Mouse (Mus musculus) forebrain, embryonic 14.5 days (tissue): ENCODE data around the gene Atxn7l3. TPM values are rescaled to one million over a fixed set of nuclear protein-coding genes. Genes with fewer than 3 reads are reported as not detected.

Experiments used
- ATAC-seq: fragments of 200-750 bp; cut with Nextera tagmentation; 2 replicates; pipeline ENCODE4 v1.8.0; 2017; ENCODE audit warnings: mild to moderate bottlenecking, moderate library complexity
- DNase-seq: peaks from one replicate; pipeline ENCODE4 v3.0.0-alpha.2; 2015; ENCODE audit warnings: low spot score
- H3K27ac ChIP-seq: fragments of 300-500 bp; sonication (generic); 2 replicates; pipeline ENCODE4 v1.5.1; 2014; ENCODE audit warnings: low read depth, mild to moderate bottlenecking, control low read depth, low read length, moderate library complexity
- H3K27me3 ChIP-seq: fragments of 300-500 bp; sonication (generic); replicated peaks from 2 replicates; pipeline ENCODE4 v1.6.1; 2014; ENCODE audit warnings: low read length, control low read depth, mixed read lengths; ENCODE audit not compliant: control insufficient read depth, insufficient read depth
- H3K36me3 ChIP-seq: fragments of 300-500 bp; sonication (generic); 2 replicates; pipeline ENCODE4 v1.6.1; 2014; ENCODE audit warnings: low read length, control low read depth; ENCODE audit not compliant: control insufficient read depth, insufficient read depth
- H3K4me1 ChIP-seq: fragments of 300-500 bp; sonication (generic); 2 replicates; pipeline ENCODE4 v1.6.1; 2014; ENCODE audit warnings: antibody characterized with exemption, low read length, control low read depth; ENCODE audit not compliant: control insufficient read depth, insufficient read depth
- H3K4me2 ChIP-seq: fragments of 300-500 bp; sonication (generic); 2 replicates; pipeline ENCODE4 v1.6.1; 2014; ENCODE audit warnings: mild to moderate bottlenecking, control low read depth, low read length
- H3K4me3 ChIP-seq: fragments of 300-500 bp; sonication (generic); 2 replicates; pipeline ENCODE4 v1.5.1; 2014; ENCODE audit warnings: low read depth, low read length, control low read depth
- H3K9ac ChIP-seq: fragments of 300-500 bp; sonication (generic); 2 replicates; pipeline ENCODE4 v1.6.1; 2014; ENCODE audit warnings: mild to moderate bottlenecking, low read length, control low read depth, moderate library complexity
- H3K9me3 ChIP-seq: fragments of 300-500 bp; sonication (generic); replicated peaks from 2 replicates; pipeline ENCODE4 v1.6.1; 2016; ENCODE audit warnings: low read length, control low read depth, mixed read lengths; ENCODE audit not compliant: control insufficient read depth
- WGBS: fragments of 180-500 bp; shearing (Covaris S2); extraction: QIAGEN DNeasy Blood & Tissue Kit; methylation state at CpG from one replicate; pipeline ENCODE4 v1.1.7; 2014; 5-methylcytosine and 5-hydroxymethylcytosine counted together
- polyA plus RNA-seq: library from polyadenylated mRNA; unstranded; fragments of >200 nt; fragmentation: Nextera tagmentation; extraction: Ambion mirVana; gene quantifications from 2 replicates; pipeline ENCODE4 v1.2.1, GENCODE M21; 2014

Atxn7l3 gene
- polyA plus RNA-seq, 1 experiment from 2014 or later: 25.2 TPM

DNA sequence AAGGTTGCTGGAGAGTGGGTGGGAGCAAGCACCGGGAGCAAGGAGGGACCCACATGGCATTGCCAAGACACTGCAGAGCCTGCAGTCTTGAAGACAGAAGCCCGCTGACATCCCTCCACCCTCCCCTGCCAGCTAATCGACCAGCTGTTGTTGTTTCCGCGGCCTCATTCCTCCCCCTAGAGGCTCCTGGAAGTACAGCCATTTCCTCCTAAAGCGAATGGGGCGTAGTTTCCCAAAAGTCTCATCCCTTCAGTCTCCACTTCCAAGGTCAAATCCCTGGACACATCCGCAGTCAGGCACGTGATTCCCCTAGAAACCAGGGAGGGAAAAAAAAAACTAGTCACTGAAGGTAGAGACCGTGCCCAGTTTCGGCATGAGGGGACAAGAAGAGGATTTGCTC is 29.0 kb downstream of the Atxn7l3 start:
- no peaks in the 10 kb centered on the region for H3K27me3 ChIP-seq
- H3K4me1 ChIP-seq: 0 out of 2 replicates have a peak, but pooled peaks cover 4% of the 10 kb centered on the region
- DNase-seq (peak; percentile 90), ATAC-seq (peak; percentile 81; the same call in 1 of the 2 replicates)
- H3K27ac ChIP-seq: 0 out of 2 replicates have a peak overlapping the region, but pooled peaks have one; percentile 33
- no peak overlapping the region for H3K4me3 ChIP-seq
- H3K4me2 ChIP-seq: no peak overlapping the region
- H3K36me3 ChIP-seq: peaks cover 2% of the 10 kb centered on the region
- no peak overlapping the region for H3K9ac ChIP-seq
- no peaks in the 10 kb centered on the region for H3K9me3 ChIP-seq
- 11% methylated on average over 11 of the region's 11 CpGs for WGBS

DNA sequence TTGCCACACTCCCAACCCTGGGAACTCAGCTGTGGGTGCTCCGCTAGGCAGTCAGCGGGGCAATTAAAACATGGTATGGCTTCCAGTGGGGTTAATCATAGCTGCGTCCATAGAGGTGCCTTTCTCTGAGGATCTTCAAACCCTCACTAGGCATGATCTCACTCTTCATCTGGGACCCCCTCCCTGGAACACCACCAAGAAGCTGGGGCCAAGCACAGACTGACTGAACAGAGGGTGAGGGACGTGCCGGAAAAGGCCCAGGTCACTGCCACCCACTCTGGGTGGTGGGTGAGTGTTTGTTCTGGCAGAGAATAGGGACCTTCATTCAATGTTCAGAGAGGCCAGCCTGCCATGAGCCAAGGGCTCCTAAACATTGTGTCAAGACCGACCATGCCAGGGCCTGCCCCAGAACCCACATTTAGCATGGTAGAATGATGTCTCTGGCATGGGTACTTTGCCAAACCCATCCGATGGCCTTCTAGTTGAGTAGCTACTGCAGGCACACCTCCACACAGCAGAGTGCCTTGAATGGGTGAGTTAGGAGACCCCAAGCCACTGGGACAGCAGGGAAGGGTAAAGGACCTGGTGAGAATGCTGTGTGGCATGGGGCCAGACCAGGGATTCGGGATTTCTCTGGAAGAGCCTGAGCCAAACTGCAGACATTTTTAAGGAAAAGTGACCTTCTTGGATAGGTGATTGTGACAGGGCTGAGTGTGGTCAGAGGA is 29.6 kb downstream of the Atxn7l3 start:
- no peaks in the 10 kb centered on the region for H3K27me3 ChIP-seq
- peaks cover 9% of the 10 kb centered on the region for H3K36me3 ChIP-seq
- no peak for DNase-seq
- 81% methylated on average over 8 of the region's 8 CpGs for WGBS
- no peak overlapping the region for H3K9ac ChIP-seq
- ATAC-seq: peak; percentile 29; the same call in 1 of the 2 replicates
- H3K27ac ChIP-seq: 0 out of 2 replicates have a peak overlapping the region, but pooled peaks have one; percentile 33
- H3K9me3 ChIP-seq: no peaks in the 10 kb centered on the region
- H3K4me1 ChIP-seq: 0 out of 2 replicates have a peak, but pooled peaks cover 4% of the 10 kb centered on the region
- no peak overlapping the region for H3K4me2 ChIP-seq
- no peak overlapping the region for H3K4me3 ChIP-seq

DNA sequence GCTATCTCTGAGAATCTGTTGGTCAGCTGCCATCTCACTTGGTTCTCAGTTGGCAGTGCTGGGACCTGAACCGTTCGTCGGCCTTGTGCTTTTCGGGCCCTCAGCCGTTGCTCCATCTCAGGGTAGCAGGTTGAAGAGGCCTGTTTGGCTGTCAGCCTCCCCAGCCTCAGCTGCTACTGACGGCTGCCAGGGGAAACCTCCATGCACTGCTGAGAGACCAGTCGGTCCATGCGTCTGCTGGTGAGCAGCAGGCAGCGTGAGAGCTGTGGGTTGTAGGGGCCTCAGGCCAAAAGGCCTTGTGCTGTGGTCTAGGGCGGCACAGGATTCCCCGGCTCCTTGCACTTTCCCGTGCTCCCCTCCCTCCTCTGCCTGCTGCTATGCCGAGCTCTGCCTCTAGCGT is 30.6 kb downstream of the Atxn7l3 start:
- H3K9me3 ChIP-seq: no peaks in the 10 kb centered on the region
- no peak for ATAC-seq
- H3K4me1 ChIP-seq: 0 out of 2 replicates have a peak, but pooled peaks cover 4% of the 10 kb centered on the region
- no peak overlapping the region for H3K4me2 ChIP-seq
- H3K9ac ChIP-seq: no peak overlapping the region
- no peak overlapping the region for H3K4me3 ChIP-seq
- H3K36me3 ChIP-seq: peaks cover 11% of the 10 kb centered on the region
- no peak for DNase-seq
- no peaks in the 10 kb centered on the region for H3K27me3 ChIP-seq
- no peak overlapping the region for H3K27ac ChIP-seq
- whole genome bisulfite sequencing: 62% methylated on average over 14 of the region's 14 CpGs

DNA sequence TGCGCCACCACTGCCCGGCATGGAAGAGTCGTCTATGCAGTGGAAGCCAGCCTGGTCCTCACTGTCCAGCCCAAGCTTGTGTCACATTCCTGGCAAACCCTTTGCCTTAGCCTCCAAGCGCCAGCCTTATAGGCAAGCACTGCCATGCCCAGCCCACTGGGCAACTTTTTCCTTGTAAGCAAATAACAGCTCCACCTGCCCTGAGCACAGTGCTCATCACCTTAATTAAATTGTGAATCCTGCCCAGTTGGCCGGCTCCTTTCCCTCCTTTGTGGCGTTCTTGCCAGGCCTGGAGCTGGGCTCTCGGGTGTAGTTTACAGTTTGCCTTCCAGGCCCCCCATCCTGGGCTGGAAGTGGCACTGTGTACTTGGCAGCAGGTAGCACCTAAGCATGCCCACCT is 33.2 kb downstream of the Atxn7l3 start:
- WGBS: 90% methylated on average over 7 of the region's 7 CpGs
- Histone ChIP-seq H3K4me2 (no peak overlapping the region), H3K9ac (no peak overlapping the region), H3K4me1 (0 out of 2 replicates have a peak, but pooled peaks cover 4% of the 10 kb centered on the region), H3K9me3 (no peaks in the 10 kb centered on the region), H3K36me3 (peaks cover 18% of the 10 kb centered on the region), H3K4me3 (no peak overlapping the region), H3K27me3 (no peaks in the 10 kb centered on the region), H3K27ac (no peak overlapping the region)
- DNase-seq: no peak
- no peak for ATAC-seq

DNA sequence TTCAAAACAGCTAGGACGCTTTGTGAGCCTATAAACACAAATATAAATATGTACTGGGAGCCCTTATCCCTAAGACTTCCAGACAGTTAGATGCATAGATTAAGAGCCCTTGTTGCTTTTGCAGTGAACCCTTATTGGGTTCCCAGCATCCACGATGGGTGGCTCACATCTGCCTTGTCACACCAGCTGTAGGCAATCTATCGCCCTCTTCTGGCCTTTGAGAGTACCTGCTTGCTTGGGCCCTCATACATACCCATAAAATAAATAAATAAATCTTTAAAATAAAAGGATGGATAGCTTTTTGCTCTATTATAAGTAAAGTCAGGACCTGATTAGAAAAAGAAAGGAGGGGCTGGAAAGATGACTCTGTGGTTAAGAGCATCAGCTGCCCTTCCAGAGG is 37.9 kb downstream of the Atxn7l3 start:
- DNase-seq (no peak), ATAC-seq (no peak)
- no peak overlapping the region for H3K4me3 ChIP-seq
- H3K36me3 ChIP-seq: peaks cover 22% of the 10 kb centered on the region
- H3K9me3 ChIP-seq: no peaks in the 10 kb centered on the region
- no peaks in the 10 kb centered on the region for H3K4me1 ChIP-seq
- no peaks in the 10 kb centered on the region for H3K27me3 ChIP-seq
- H3K4me2 ChIP-seq: no peak overlapping the region
- no peak overlapping the region for H3K9ac ChIP-seq
- 89% methylated on average over 3 of the region's 3 CpGs for WGBS
- no peak overlapping the region for H3K27ac ChIP-seq

DNA sequence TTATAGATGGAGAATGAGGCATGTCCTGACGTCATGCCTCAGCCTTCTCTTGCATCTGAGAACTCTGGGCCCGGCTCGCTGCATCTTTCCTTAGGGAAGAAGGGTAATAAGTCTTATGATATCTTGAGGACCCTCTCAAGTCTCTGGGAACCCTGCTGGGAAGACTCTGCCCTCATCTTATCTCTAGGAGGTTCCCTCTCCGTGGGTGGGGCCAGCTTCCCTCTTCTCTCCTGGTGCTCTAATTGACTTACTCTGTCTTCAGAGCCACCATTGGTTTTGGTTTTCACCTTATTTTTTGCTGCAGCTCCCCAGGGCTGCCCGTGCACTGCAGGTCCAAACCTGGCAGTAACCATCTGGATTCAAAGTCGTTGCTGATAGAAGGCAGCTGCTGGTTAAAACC is 38.3 kb downstream of the Atxn7l3 start:
- DNase-seq (no peak), ATAC-seq (no peak)
- Histone ChIP-seq H3K9me3 (no peaks in the 10 kb centered on the region), H3K27ac (0 out of 2 replicates have a peak overlapping the region, but pooled peaks have one; percentile 21), H3K4me3 (no peak overlapping the region), H3K4me2 (no peak overlapping the region), H3K36me3 (peaks cover 22% of the 10 kb centered on the region), H3K4me1 (no peaks in the 10 kb centered on the region), H3K27me3 (no peaks in the 10 kb centered on the region), H3K9ac (no peak overlapping the region)
- 83% methylated on average over 6 of the region's 6 CpGs for WGBS

DNA sequence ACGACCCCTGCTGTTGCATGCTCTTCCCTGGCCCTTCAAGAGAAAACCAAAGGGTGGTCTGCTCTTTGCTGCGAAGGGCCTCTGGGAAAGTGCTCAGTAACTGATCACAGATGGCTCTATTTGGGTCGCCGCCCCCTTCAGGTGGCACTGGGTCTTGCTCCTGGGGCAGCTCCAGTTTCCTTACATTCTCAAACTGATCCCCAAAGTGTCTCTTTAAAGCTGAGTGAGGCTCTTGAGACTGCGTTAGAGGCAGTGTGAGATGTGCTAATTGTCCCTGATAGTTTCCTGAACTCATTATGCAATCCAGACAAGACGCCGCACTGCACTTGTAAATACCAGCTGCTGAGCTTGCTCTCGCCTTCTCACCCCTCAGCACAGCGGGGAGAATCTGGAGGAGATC is 38.9 kb downstream of the Atxn7l3 start:
- Histone ChIP-seq H3K9me3 (no peaks in the 10 kb centered on the region), H3K27ac (peak overlapping the region; percentile 21; the same call in 1 of the 2 replicates), H3K36me3 (peaks cover 20% of the 10 kb centered on the region), H3K27me3 (no peaks in the 10 kb centered on the region), H3K9ac (no peak overlapping the region; the same call in 1 of the 2 replicates), H3K4me2 (no peak overlapping the region), H3K4me3 (no peak overlapping the region), H3K4me1 (no peaks in the 10 kb centered on the region)
- DNase-seq (peak; percentile 43), ATAC-seq (no peak; the same call in 1 of the 2 replicates)
- WGBS: 24% methylated on average over 9 of the region's 9 CpGs

DNA sequence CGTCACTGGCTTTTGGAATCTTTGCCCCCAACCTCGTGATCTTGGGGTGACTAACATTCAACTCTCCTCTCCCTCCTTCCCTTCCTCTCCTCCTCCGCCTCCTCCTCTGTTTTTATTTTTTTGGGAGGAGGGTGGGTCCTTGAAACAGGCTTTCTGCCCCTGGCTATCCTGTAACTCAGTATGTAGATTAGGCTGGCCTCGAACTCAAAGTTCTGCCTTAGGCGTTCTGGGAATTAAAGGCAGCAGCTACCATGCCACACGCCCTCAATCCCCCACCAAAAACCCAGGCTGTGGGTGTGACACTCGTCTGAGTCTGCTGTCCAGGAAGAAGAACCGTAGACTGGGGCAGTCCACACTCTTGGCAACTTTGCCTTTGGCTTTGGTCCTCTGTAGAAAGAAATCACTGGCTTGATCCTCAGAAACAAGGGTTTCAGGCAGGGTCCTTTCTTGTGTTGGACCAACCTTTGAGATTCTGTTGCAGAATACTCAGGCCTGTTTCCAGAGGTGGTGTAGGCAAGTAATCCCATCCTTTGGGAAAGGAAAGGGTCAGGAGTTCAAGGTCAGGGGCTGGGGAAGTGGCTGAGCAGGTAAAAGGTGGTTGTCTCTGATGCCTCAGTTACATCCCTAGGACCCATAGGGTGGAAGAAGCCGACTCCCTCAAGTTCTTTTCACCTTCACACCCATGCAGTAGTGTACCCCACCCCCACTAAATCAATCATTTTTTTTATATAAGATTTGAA is 46.9 kb downstream of the Atxn7l3 start:
- peak overlapping the region; percentile 61 for H3K9ac ChIP-seq
- DNase-seq: no peak
- no peak for ATAC-seq

More for the DNA sequence above, 46.9 kb downstream of the Atxn7l3 start:
- H3K4me3 ChIP-seq: peak overlapping the region; percentile 53
- H3K4me1 ChIP-seq: peaks cover 19% of the 10 kb centered on the region
- no peaks in the 10 kb centered on the region for H3K27me3 ChIP-seq
- WGBS: 12% methylated on average over 9 of the region's 9 CpGs
- H3K36me3 ChIP-seq: no peaks in the 10 kb centered on the region
- no peak overlapping the region for H3K27ac ChIP-seq
- peak overlapping the region; percentile 82 for H3K4me2 ChIP-seq
- H3K9me3 ChIP-seq: no peaks in the 10 kb centered on the region
